Mouse (Mus musculus): ENCODE results near the gene Usp21. TPM values are rescaled to one million over a fixed set of nuclear protein-coding genes. Genes with fewer than 3 reads are reported as not detected.

Usp21 gene
- total RNA-seq, 2 experiments from 2014 or later = 31.8 to 40.2 TPM

GRCm38 (mm10) chr1:171284491-171284890, 3.3 kb downstream of the Usp21 start:
- DNase-seq = peak; percentile 5

- peak; percentile 4 for DNase-seq
Measured at GRCm38 (mm10) chr1:171283188-171284160, 4.3 kb downstream of the Usp21 start.

GRCm38 (mm10) chr1:171282086-171282805, 5.5 kb downstream of the Usp21 start:
- DNase-seq = peak; percentile 13

GRCm38 (mm10) chr1:171281528-171281923, 6.3 kb downstream of the Usp21 start:
- DNase-seq = peak; percentile 91

- DNase-seq = peak; percentile 91
Measured at GRCm38 (mm10) chr1:171280916-171281527, 6.8 kb downstream of the Usp21 start, which contains the start of gene Ppox. TSS of gene Ppox (minus strand) at chr1:171281186.

- DNase-seq = peak; percentile 45
Measured at GRCm38 (mm10) chr1:171280250-171280915, 7.4 kb downstream of the Usp21 start.

- peak; percentile 0 for DNase-seq
Measured at GRCm38 (mm10) chr1:171279721-171280120, 8.1 kb downstream of the Usp21 start.

GRCm38 (mm10) chr1:171279012-171279705, 8.6 kb downstream of the Usp21 start:
- DNase-seq = peak; percentile 0

- DNase-seq = peak; percentile 0
Measured at GRCm38 (mm10) chr1:171278436-171278835, 9.4 kb downstream of the Usp21 start.

- no peak for DNase-seq
Measured at GRCm38 (mm10) chr1:171277736-171278135, 10.1 kb downstream of the Usp21 start.

- no peak for DNase-seq
Measured at GRCm38 (mm10) chr1:171276110-171276748, 11.6 kb downstream of the Usp21 start.

- DNase-seq = no peak
Measured at GRCm38 (mm10) chr1:171275144-171275734, 12.6 kb downstream of the Usp21 start.

- DNase-seq = no peak
Measured at GRCm38 (mm10) chr1:171274171-171274570, 13.6 kb downstream of the Usp21 start.

- DNase-seq = no peak
Measured at GRCm38 (mm10) chr1:171272086-171272485, 15.7 kb downstream of the Usp21 start.

- no peak for DNase-seq
Measured at GRCm38 (mm10) chr1:171271622-171272021, 16.2 kb downstream of the Usp21 start.

GRCm38 (mm10) chr1:171271196-171271595, 16.6 kb downstream of the Usp21 start:
- DNase-seq = no peak

- no peak for DNase-seq
Measured at GRCm38 (mm10) chr1:171270573-171270900, 17.3 kb downstream of the Usp21 start.

GRCm38 (mm10) chr1:171269848-171270572, 17.8 kb downstream of the Usp21 start, which contains the start of gene B4galt3:
TSS of gene B4galt3 (plus strand) at chr1:171270328.
- DNase-seq = peak; percentile 99

GRCm38 (mm10) chr1:171268341-171268740, 19.4 kb downstream of the Usp21 start:
- no peak for DNase-seq

All from adrenal gland, postnatal 10 days (tissue).